Mouse (Mus musculus) liver, postnatal 0 days (tissue): ENCODE data around the gene Foxp2. TPM values are rescaled to one million over a fixed set of nuclear protein-coding genes. Genes with fewer than 3 reads are reported as not detected.

Experiments used
- ATAC-seq: fragments of 200-750 bp; cut with Nextera tagmentation; 2 replicates; pipeline ENCODE4 v1.8.0; 2017; ENCODE audit warnings: mild to moderate bottlenecking, moderate library complexity
- DNase-seq: peaks from one replicate; pipeline ENCODE4 v3.0.0-alpha.2; 2016
- H3K27ac ChIP-seq: fragments of 300-500 bp; sonication (generic); 2 replicates; pipeline ENCODE4 v1.5.1; 2014; ENCODE audit warnings: antibody characterized with exemption, moderate library complexity, mild to moderate bottlenecking, low read depth
- H3K27me3 ChIP-seq: fragments of 300-500 bp; sonication (generic); 2 replicates; pipeline ENCODE4 v1.6.1; 2014; ENCODE audit warnings: low read length, control low read depth, mixed read lengths; ENCODE audit not compliant: insufficient read depth
- H3K36me3 ChIP-seq: fragments of 300-500 bp; sonication (generic); replicated peaks from 2 replicates; pipeline ENCODE4 v1.6.1; 2014; ENCODE audit warnings: mild to moderate bottlenecking, control low read depth, low read length, moderate library complexity, mixed read lengths; ENCODE audit not compliant: insufficient read depth
- H3K4me1 ChIP-seq: fragments of 300-500 bp; sonication (generic); 2 replicates; pipeline ENCODE4 v1.6.1; 2014; ENCODE audit warnings: antibody characterized with exemption, mild to moderate bottlenecking, control low read depth; ENCODE audit not compliant: insufficient read depth
- H3K4me2 ChIP-seq: fragments of 300-500 bp; sonication (generic); 2 replicates; pipeline ENCODE4 v1.6.1; 2014; ENCODE audit warnings: low read depth, mild to moderate bottlenecking, low read length, moderate library complexity, mixed read lengths
- H3K4me3 ChIP-seq: fragments of 300-500 bp; sonication (generic); 2 replicates; pipeline ENCODE4 v1.5.1; 2014; ENCODE audit warnings: low read depth, low read length
- H3K9ac ChIP-seq: fragments of 300-500 bp; sonication (generic); replicated peaks from 2 replicates; pipeline ENCODE4 v1.6.1; 2014; ENCODE audit warnings: mild to moderate bottlenecking, moderate library complexity
- H3K9me3 ChIP-seq: fragments of 300-500 bp; sonication (generic); 2 replicates; pipeline ENCODE4 v1.6.1; 2016; ENCODE audit warnings: mild to moderate bottlenecking, control low read depth, low read length, mixed read lengths
- CTCF ChIP-seq: sonication (generic); IDR thresholded peaks from 2 replicates; pipeline ENCODE4 v1.5.1; 2016; ENCODE audit warnings: antibody characterized with exemption, low read depth
- EP300 ChIP-seq: IDR thresholded peaks from 2 replicates; pipeline ENCODE4 v1.6.1; 2016; ENCODE audit warnings: antibody characterized with exemption, low read depth, mild to moderate bottlenecking
- WGBS: fragments of 180-500 bp; shearing (Covaris S2); extraction: QIAGEN DNeasy Blood & Tissue Kit; methylation state at CpG from one replicate; pipeline ENCODE4 v1.1.7; 2014; ENCODE audit not compliant: insufficient replicate concordance; 5-methylcytosine and 5-hydroxymethylcytosine counted together
- polyA plus RNA-seq: library from polyadenylated mRNA; unstranded; fragments of >200 nt; fragmentation: Nextera tagmentation; extraction: Ambion mirVana; gene quantifications from 2 replicates; pipeline ENCODE4 v1.2.1, GENCODE M21; 2015

Foxp2 gene
- polyA plus RNA-seq: 0.98 and 1.6 TPM in 2 replicates

DNA sequence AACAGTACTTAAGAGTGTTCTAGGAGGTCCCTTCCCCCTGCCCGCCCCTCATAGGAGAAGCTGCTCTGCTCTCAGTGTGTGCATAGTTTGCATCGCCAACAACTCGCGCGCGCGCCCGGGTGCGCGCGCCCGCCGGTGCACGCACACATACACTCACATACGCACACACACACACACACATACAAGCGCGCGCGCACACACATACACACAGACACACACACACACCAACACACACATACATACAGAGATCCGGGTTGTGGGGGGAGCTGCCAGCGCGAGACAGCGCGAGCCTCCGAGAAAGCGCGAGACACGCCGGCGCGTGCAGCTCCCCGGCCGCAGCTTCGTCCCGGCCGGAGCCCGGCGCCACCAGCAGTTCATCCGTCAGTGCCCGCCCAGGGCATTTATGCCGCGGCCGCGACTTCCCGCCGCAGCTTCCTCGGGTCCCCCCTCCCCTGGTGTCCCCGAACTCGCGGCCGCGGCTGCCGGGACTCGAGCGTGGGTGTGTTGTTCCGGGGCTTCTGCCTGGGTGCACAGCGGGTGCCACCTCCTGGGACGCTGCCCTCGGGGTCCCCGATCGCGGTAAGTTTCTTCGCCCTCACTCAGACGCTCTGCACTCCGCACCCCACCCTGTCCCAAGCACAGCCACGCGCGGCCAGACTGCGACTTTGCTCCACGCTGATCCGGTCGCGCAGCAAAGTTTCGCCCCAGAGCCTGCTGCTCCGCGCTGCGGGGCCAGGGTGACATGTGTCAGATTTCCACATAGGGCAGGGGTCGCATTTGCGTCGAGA is at the start of gene Foxp2:
TSS of gene Foxp2 (plus strand) at position 167 of the 788 bp plus-strand sequence.
- no peak for TF ChIP-seq EP300
- TF ChIP-seq CTCF: no peak
- Histone ChIP-seq H3K9ac (peak within 1 kb of the TSS; percentile 30; the same call in 1 of the 2 replicates), H3K4me2 (peak within 1 kb of the TSS; percentile 78), H3K27ac (no peak within 1 kb of the TSS), H3K4me3 (peak within 1 kb of the TSS; percentile 53), H3K27me3 (peaks cover 49% of the 10 kb centered on the region), H3K36me3 (no peaks in the 10 kb centered on the region), H3K4me1 (0 out of 2 replicates have a peak, but pooled peaks cover 3% of the 10 kb centered on the region), H3K9me3 (no peaks in the 10 kb centered on the region)
- under 1% methylated on average over 80 of the region's 80 CpGs for WGBS
- ATAC-seq: peak; percentile 73
- peak; percentile 59 for DNase-seq

DNA sequence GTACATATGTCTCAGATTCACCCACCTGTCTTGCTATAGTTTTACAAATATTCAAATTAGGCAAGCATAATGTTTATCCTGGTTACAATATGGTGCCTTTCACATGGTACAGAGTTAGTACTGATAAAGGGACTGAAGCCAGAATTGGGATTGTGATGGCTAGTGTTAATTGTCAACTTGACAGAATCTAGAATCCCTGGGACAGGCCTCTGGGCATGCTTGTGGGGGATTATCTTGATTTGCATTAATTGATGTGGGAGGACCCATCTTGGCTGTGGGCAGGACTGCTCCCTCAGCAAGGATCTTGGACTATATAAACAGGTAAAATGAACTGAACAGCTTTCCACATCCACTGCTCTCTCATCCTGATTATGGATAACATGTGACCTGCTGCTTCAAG is 15.9 kb upstream of the Foxp2 start:
- H3K4me1 ChIP-seq: no peaks in the 10 kb centered on the region
- no peak for TF ChIP-seq EP300
- TF ChIP-seq CTCF: no peak
- no peak overlapping the region for H3K27ac ChIP-seq
- ATAC-seq (no peak), DNase-seq (no peak)
- no peak overlapping the region for H3K4me2 ChIP-seq
- H3K4me3 ChIP-seq: no peak overlapping the region
- H3K9ac ChIP-seq: no peak overlapping the region
- no peaks in the 10 kb centered on the region for H3K36me3 ChIP-seq
- H3K9me3 ChIP-seq: no peaks in the 10 kb centered on the region
- no peaks in the 10 kb centered on the region for H3K27me3 ChIP-seq

DNA sequence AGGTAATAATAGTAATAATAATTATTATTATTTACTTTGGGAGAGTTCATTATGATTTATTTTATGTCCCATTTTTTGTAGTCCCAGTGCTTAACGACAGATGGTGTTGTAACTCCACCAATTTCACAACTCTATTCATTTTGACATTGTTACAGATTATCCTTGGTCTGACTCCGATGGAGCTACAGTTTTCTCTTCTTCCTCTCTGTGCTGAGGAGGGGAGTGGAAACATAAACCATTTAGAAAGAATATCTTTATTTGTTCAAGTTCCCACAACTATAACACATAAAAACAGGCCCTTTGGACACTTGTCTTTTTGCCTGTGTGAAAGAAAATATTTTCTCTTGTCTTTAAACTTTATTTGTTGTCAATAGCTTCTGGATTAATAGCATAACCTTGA is 4.1 kb upstream of the Foxp2 start:
- H3K4me1 ChIP-seq: 0 out of 2 replicates have a peak, but pooled peaks cover 3% of the 10 kb centered on the region
- ATAC-seq (no peak), DNase-seq (no peak)
- no peak overlapping the region for H3K4me3 ChIP-seq
- peaks cover 38% of the 10 kb centered on the region for H3K27me3 ChIP-seq
- 2% methylated on average over 2 of the region's 2 CpGs for WGBS
- H3K27ac ChIP-seq: no peak overlapping the region
- no peak overlapping the region for H3K9ac ChIP-seq
- H3K9me3 ChIP-seq: no peaks in the 10 kb centered on the region
- no peaks in the 10 kb centered on the region for H3K36me3 ChIP-seq
- TF ChIP-seq CTCF: peak; percentile 55
- TF ChIP-seq EP300: no peak
- no peak overlapping the region for H3K4me2 ChIP-seq

DNA sequence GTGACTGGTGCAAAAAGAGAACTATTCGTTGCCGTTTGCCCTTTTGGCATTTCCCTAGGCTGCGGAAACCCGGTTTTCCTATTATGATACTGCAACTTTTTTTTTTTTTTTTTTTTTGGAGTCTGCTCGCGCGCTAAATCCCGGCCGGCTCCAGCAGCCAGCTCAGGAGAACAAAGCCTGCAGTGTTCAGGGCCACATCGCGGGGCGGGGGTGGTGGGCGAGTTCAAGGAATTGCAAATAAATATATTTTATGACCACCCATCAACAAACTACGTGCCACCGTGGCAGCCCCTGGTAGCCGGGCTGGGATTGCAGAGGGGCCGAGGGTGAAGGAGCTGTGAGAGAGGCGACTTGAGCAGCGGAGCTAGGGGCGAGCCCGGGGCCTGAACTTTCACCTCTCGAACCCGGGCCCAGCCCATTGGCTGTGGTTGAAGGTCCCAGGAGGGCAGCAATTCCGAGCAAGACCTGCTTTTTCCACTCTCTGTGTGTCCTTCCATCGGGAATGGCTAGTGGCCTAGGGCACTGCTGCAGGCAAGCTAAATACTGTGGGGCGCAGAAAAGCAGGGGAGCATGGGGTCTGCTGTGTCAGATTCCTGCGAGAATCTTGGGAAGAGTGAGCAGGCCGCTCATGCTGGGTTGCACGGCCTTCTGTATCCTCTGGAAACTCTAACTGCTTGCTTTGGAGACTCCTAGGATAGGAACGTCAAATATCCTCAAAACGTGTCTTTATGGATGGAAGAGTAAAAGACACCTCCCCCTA is 2.9 kb upstream of the Foxp2 start:
- WGBS: 6% methylated on average over 31 of the region's 31 CpGs
- no peaks in the 10 kb centered on the region for H3K9me3 ChIP-seq
- H3K27ac ChIP-seq: no peak overlapping the region
- no peaks in the 10 kb centered on the region for H3K36me3 ChIP-seq
- peak overlapping the region; percentile 31; the same call in 1 of the 2 replicates for H3K4me2 ChIP-seq
- ATAC-seq: no peak
- no peak overlapping the region for H3K9ac ChIP-seq
- H3K4me3 ChIP-seq: no peak overlapping the region
- TF ChIP-seq CTCF (no peak), EP300 (no peak)
- DNase-seq: peak; percentile 14
- H3K27me3 ChIP-seq: peaks cover 49% of the 10 kb centered on the region
- 0 out of 2 replicates have a peak, but pooled peaks cover 3% of the 10 kb centered on the region for H3K4me1 ChIP-seq

DNA sequence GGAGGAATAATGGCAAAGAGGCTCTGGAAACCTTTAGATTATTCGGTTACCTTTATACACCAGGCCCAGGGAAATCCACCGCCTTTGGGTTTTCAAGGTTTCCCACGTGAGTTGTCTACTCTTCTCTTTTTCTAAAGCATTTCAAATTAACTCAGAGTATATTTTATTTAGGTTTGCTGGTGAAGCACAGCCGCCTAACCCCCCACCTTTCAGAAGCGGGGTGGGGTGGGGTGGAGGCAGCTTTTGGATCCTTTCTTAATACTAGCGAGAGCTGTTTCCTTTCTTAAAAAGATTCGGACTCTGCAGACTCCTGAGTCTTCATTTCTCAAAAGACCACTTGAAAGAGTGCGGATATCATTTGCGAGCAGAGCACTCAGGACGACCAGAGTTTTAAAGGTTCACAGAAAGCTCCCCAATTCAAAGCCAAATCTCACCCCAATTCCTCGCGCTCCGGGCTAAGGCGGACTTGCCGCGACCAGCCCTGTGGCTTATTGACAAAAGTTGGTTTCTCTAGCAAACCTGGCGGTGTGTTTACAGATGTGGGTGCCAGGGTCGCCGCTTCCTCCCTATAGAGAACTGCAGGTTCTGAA is 2.0 kb upstream of the Foxp2 start:
- no peak overlapping the region; the same call in 1 of the 2 replicates for H3K4me3 ChIP-seq
- peaks cover 49% of the 10 kb centered on the region for H3K27me3 ChIP-seq
- DNase-seq: peak; percentile 11

DNA sequence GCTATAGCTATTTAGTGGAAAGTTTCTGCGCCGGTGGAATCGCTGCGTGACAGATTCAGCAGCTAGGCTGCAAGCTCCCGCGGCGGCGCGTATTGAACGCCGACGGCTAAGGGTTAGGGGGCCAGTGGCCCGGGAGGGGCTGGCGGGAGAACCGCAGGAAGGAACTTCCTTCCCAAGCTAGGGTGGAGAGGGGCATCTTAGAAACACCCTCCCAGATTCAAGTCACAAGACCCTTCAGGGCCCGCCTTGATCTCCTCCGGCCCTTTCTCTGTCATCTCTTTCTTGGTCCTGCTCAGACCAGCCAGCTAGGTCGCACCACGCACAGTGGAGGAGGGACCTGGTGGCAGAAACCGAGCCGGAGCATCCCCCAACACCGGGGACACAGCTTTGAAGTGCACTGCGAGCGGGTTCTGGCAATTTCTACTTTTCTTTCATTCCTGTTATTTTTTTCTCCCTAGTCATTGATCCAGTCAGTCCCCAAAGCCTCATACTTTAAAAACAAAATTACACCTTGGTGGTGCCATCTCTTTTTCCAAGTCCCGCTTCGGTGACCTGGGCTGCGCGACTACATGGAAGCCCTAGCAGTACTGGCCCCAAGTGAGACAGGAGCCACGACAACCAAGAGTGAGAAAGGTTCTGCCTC is 1.1 kb upstream of the Foxp2 start:
- TF ChIP-seq CTCF (no peak), EP300 (no peak)
- Histone ChIP-seq H3K9ac (no peak overlapping the region; the same call in 1 of the 2 replicates), H3K4me2 (peak overlapping the region; percentile 78), H3K9me3 (no peaks in the 10 kb centered on the region), H3K4me1 (0 out of 2 replicates have a peak, but pooled peaks cover 3% of the 10 kb centered on the region), H3K27ac (no peak overlapping the region), H3K27me3 (peaks cover 49% of the 10 kb centered on the region), H3K4me3 (peak overlapping the region; percentile 53), H3K36me3 (no peaks in the 10 kb centered on the region)
- WGBS: under 1% methylated on average over 29 of the region's 29 CpGs
- DNase-seq (peak; percentile 14), ATAC-seq (no peak)

More for the DNA sequence above, 2.0 kb upstream of the Foxp2 start:
- Histone ChIP-seq H3K9me3 (no peaks in the 10 kb centered on the region), H3K4me1 (0 out of 2 replicates have a peak, but pooled peaks cover 3% of the 10 kb centered on the region), H3K9ac (no peak overlapping the region), H3K36me3 (no peaks in the 10 kb centered on the region), H3K27ac (no peak overlapping the region), H3K4me2 (0 out of 2 replicates have a peak overlapping the region, but pooled peaks have one; percentile 26)
- 10% methylated on average over 19 of the region's 19 CpGs for WGBS
- TF ChIP-seq EP300 (no peak), CTCF (no peak)
- ATAC-seq: no peak
